ENCODE assay signal across 8 mouse cellular contexts in the genomic region with DNA sequence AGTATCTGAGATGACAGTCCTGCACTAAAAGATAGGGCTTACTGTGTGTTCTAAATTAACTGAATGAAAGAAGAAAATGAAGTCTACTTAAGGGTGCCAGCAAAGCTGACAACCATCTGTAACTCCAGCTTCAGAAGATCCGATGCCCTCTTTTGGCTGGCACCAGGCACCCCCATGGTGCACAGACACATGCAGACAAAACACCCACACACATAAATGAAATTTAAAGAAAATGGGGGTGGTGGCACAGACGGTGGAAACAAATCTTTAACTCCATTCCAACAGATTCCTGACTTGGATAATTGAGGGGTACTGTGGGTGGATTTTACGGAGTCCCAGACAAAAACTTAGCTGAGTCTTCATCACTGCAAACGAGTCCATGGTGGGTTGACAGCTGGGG. TPM values are rescaled to one million over a fixed set of nuclear protein-coding genes. Genes with fewer than 3 reads are reported as not detected.
A peak's percentile ranks its signal among the peaks of the same experiment; 100 is the strongest.
DNase-seq lines count a peak whose midpoint lies in the region; ATAC-seq lines count a peak whose summit lies in the region.
"Had no signal": no experiment of that assay in that cellular context is flagged by ENCODE, and none has a peak within 500 bp of the region (broad histone marks: within the 10 kb centered on the region; RNA-seq: fewer than 3 reads in every experiment).

No protein-coding gene starts in this region.

- no peaks in the 10 kb centered on the region for H3K27me3 ChIP-seq in hindbrain, embryonic 16.5 days (replicated peaks; ENCODE audit: control insufficient read depth, insufficient read depth, low read length)
- no peaks in the 10 kb centered on the region for H3K27me3 ChIP-seq in liver, embryonic 12.5 days (replicated peaks)

- H3K36me3 ChIP-seq in hindbrain, embryonic 16.5 days (ENCODE audit: control insufficient read depth, insufficient read depth, low read length), result no peaks in the 10 kb centered on the region
- no peaks in the 10 kb centered on the region for H3K36me3 ChIP-seq in liver, embryonic 12.5 days

- peak overlapping the region; percentile 56 for H3K9ac ChIP-seq in hindbrain, embryonic 16.5 days (ENCODE audit: low read depth, low read length)
- H3K9ac ChIP-seq in liver, embryonic 12.5 days, result peak overlapping the region; percentile 74

- no peaks in the 10 kb centered on the region for H3K9me3 ChIP-seq in hindbrain, embryonic 16.5 days (ENCODE audit: control insufficient read depth, low read length)
- no peaks in the 10 kb centered on the region for H3K9me3 ChIP-seq in liver, embryonic 12.5 days (replicated peaks)

- DNase-seq in right cerebral cortex, adult 18-20 months, result peak; percentile 78
- no peak for DNase-seq in right cerebral cortex, postnatal 4 days
- no peak for DNase-seq in embryo, embryonic 11 days
- DNase-seq in embryo, embryonic 10 days (ENCODE audit: low spot score), result no peak
- DNase-seq in B cell, adult 2 months, result no peak

- H3K4me3 ChIP-seq in hindbrain, embryonic 16.5 days (ENCODE audit: low read length), result no peak overlapping the region; the same call in none of the 2 replicates
- peak overlapping the region; percentile 54 for H3K4me3 ChIP-seq in liver, embryonic 12.5 days

- H3K4me2 ChIP-seq in hindbrain, embryonic 16.5 days (ENCODE audit: low read length), result peak overlapping the region; percentile 77
- H3K4me2 ChIP-seq in liver, embryonic 12.5 days, result peak overlapping the region; percentile 84

- no peak overlapping the region for H3K27ac ChIP-seq in hindbrain, embryonic 16.5 days (ENCODE audit: low read depth, low read length)
- peak overlapping the region; percentile 97 for H3K27ac ChIP-seq in liver, embryonic 12.5 days

- WGBS in hindbrain, embryonic 16.5 days, result 30% methylated on average over 4 of the region's 4 CpGs
- 30% methylated on average over 4 of the region's 4 CpGs for WGBS in liver, embryonic 12.5 days (ENCODE audit: insufficient replicate concordance)

- ATAC-seq in hindbrain, embryonic 16.5 days, result 0 out of 2 replicates have a peak, but pooled peaks have one; percentile 9
- no peak for ATAC-seq in liver, embryonic 12.5 days

- peaks cover 5% of the 10 kb centered on the region; the same call in 1 of the 2 replicates for H3K4me1 ChIP-seq in hindbrain, embryonic 16.5 days (ENCODE audit: control insufficient read depth, insufficient read depth, low read depth, low read length)
- peaks cover 84% of the 10 kb centered on the region for H3K4me1 ChIP-seq in liver, embryonic 12.5 days

RNA-seq across cellular contexts. Expression of a gene that starts 4.1 kb away (rescaled TPM):
- 0.10 and 0.11 TPM in 2 replicates for polyA plus RNA-seq in hindbrain, embryonic 16.5 days (2015; fragmentation: Nextera tagmentation; extraction: Ambion mirVana)
- 162 and 171 TPM in 2 replicates for polyA plus RNA-seq in liver, embryonic 12.5 days (2016; fragmentation: Nextera tagmentation; extraction: Ambion mirVana)

RNA-seq across cellular contexts. Expression of a gene that starts 28.2 kb away (rescaled TPM):
- 58.1 and 58.4 TPM in 2 replicates for polyA plus RNA-seq in hindbrain, embryonic 16.5 days (2015; fragmentation: Nextera tagmentation; extraction: Ambion mirVana)
- polyA plus RNA-seq in liver, embryonic 12.5 days (2016; fragmentation: Nextera tagmentation; extraction: Ambion mirVana), result 0.81 and 0.86 TPM in 2 replicates

RNA-seq across cellular contexts. Expression of a gene that starts 30.1 kb away (rescaled TPM):
- polyA plus RNA-seq in hindbrain, embryonic 16.5 days (2015; fragmentation: Nextera tagmentation; extraction: Ambion mirVana), result 511 and 525 TPM in 2 replicates
- polyA plus RNA-seq in liver, embryonic 12.5 days (2016; fragmentation: Nextera tagmentation; extraction: Ambion mirVana), result 284 and 291 TPM in 2 replicates

RNA-seq across cellular contexts. Expression of a gene that starts 30.9 kb away (rescaled TPM):
- polyA plus RNA-seq in hindbrain, embryonic 16.5 days (2015; fragmentation: Nextera tagmentation; extraction: Ambion mirVana), result not detected in 2 replicates
- 0.06 TPM in 1 of 2 replicates, not detected in the other for polyA plus RNA-seq in liver, embryonic 12.5 days (2016; fragmentation: Nextera tagmentation; extraction: Ambion mirVana)
- polyA plus RNA-seq: large intestine, adult 2 months had no signal

RNA-seq across cellular contexts. Expression of a gene that starts 32.8 kb away (rescaled TPM):
- 17.3 and 18.8 TPM in 2 replicates for polyA plus RNA-seq in hindbrain, embryonic 16.5 days (2015; fragmentation: Nextera tagmentation; extraction: Ambion mirVana)
- polyA plus RNA-seq in liver, embryonic 12.5 days (2016; fragmentation: Nextera tagmentation; extraction: Ambion mirVana), result 21.1 and 21.2 TPM in 2 replicates

Comparison
In these comparisons a context has a peak if more than half of its experiments do, and no peak if none do; other contexts are left out.
1. RNA of a gene that starts 4.1 kb away (polyA plus RNA-seq): 162 to 171 TPM in liver, embryonic 12.5 days; 0.10 to 0.11 TPM in hindbrain, embryonic 16.5 days; every median in the first group is over 100 times any median in the second.
2. RNA of a gene that starts 28.2 kb away (polyA plus RNA-seq): 58.1 to 58.4 TPM in hindbrain, embryonic 16.5 days; 0.81 to 0.86 TPM in liver, embryonic 12.5 days; every median in the first group is over 10 times any median in the second.